Mouse (Mus musculus) neutrophil, adult 5-6 weeks (primary cell): ENCODE data around the gene Col4a3bp. TPM values are rescaled to one million over a fixed set of nuclear protein-coding genes. Genes with fewer than 3 reads are reported as not detected.

Experiments
- ATAC-seq: fragments of 151-379, 151-347 bp; 2 replicates; pipeline ENCODE4 v1.8.0; 2017; ENCODE audit warnings: mild to moderate bottlenecking, moderate TSS enrichment; ENCODE audit not compliant: insufficient number of reproducible peaks, poor library complexity, low FRiP score, severe bottlenecking; ENCODE audit errors: extremely low read depth
- total RNA-seq: library from RNA; stranded (forward); fragments of 200-1000 nt; gene quantifications from 2 replicates; pipeline ENCODE4 v1.2.3, GENCODE M21; 2017

Gene Col4a3bp
- total RNA-seq, 1 experiment from 2014 or later: 90.4 TPM

DNA sequence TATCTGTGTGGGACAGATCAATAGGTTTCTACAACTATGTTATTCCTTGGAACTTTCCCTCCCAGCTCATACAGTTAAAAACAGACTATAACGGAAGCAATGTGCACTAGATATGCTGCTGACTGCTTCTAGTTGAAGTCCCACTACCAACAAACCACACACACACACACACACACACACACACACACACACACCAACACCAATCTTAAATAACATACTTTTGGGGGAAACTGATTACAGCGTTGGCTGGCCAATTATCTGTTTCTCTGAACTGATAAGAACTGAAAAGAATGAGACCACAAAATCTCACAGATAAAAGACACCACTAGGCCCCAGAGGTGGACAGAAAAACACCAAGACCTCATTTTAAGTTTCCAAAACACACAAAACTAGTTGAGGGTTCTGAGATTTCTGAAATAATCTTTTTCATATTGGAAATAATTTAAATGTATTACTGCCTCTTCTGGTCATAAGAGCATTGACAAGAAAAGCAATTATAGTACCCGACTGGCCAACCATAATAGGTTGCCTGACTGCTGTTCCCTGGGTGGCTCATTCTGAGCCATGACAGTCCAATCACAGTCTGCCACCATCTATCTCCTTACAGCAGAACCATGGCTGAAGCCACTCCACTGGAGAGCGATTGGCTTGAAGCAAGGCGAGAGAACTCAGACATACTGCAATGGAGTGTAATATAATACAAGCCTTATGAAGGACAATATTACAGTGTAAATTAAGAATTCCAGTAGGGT is 5.4 kb upstream of the Col4a3bp start:
- ATAC-seq: no peak

DNA sequence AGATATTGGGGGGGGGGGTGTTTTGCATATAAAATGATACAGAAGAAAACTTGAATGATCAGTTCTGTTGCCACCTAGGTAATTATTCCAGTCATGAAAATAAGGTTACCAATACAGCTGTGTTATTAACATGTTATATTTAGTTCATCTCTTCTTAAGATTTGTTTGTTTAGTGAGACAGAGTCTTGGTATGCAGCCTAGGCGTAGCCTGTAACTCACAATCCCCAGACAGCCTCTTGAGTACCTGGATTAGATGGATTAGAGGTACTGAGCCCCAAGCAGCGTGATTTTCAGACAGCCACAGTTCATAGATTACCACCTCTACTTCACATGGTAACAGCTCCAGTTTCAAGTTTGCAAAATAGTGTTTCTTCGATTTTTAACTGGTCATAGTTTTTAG is 4.3 kb upstream of the Col4a3bp start:
- no peak for ATAC-seq

DNA sequence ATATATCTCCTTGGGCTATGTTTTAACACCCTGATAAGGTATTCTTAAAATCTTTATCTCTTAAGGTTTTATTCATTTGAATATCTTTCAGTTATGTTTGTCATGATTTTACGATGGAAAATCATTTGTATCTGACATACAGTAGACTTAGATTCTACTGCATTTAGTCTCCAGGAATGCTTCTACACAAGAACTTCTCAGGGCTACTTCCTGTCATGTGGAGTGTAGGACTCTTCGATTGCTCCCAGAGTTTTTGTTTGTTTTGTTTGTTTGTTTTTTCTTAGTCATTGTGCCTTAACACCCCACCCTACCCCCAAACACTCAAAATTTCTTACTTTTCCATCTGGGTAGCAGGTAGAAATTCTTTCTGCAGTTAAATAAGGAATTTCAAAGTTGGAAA is 1.0 kb upstream of the Col4a3bp start:
- no peak for ATAC-seq

DNA sequence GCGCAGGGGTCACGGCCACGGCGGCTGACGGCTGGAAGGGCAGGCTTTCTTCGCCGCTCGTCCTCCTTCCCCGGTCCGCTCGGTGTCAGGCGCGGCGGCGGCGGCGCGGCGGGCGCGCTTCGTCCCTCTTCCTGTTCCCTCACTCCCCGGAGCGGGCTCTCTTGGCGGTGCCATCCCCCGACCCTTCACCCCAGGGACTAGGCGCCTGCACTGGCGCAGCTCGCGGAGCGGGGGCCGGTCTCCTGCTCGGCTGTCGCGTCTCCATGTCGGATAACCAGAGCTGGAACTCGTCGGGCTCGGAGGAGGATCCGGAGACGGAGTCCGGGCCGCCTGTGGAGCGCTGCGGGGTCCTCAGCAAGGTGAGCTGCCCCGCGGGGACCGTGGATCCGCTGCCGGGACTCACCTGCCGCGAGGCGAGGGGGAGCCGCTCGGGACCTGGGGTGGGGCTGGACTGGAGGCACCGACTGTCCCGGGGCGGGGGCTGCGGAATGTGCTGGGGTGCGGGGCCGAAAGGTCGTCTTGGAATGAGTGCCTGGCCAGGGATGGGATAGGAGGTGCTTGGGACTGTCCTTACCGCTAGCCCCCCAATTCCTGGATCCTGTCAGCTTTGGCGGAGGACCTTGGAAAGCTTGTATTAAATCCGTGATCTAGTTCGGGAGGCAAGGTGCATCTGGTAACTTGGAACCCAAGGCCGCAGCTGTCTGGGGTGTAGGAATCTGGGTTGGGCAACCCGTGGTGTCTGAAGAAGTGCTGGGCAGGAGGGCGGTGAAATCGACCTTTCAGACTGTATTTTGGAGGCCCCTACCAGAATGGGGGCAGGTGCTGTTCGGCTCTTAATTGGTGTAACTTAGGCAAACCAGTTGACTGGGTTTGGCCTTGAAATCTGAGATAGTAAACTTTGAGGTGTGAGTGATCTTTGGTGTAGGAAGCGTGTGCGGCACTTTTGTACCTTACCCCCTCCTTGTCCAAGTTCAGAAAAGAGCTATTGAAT is 778 bp downstream of the Col4a3bp start:
- no peak for ATAC-seq

DNA sequence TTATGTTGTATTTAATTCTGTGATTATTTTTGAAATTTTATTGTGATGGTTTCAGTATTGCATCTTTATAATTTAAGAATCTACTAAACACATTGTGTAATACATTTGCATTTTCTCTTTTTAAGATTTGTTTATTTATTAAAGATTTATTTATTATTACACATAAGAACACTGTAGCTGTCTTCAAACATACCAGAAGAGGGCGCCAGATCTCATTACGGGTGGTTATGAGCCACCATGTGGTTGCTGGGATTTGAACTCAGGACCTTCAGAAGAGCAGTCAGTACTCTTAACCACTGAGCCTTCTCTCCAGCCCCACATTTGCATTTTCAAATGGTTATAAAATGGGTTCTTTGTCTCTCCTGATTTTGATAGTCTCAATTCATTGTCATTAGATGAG is 2.1 kb downstream of the Col4a3bp start:
- no peak for ATAC-seq

DNA sequence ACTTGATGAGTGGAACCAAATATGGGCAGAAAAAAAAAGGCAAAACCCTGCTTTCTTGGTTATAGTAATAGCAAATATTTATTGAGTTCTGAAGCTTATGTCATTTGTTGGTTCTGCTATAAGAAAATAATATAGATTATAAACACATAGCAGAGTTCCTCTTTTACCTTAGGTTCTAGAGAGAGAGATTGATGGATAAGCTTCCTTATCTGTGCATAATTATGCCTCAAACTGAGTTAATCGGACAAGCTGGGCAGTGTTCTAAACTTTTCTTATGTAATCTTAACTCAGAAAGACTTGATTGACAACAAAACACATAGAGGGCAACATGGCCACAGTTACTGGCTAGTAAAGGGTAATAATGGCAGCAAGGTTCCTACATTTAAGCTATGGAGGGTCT is 4.8 kb downstream of the Col4a3bp start:
- ATAC-seq: no peak

DNA sequence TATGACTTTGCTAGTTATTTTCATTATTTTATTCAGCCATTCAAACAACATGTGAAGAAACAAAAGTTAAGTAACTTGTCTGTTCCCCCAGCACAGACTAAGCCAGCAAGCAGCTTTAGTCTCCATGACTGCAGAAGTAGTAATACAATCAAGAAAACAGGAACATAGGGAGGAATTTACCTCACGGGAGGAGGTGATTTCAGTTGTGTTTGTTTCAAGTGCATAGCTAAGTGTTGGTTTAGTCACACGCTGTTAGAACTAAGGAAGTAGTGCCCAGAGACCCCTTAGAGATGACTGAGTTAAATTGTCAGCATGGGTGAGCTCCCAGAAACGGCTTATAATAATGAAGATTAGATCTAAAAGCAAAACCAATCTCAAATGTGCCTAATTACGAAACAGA is 5.5 kb downstream of the Col4a3bp start:
- 0 out of 2 replicates have a peak, but pooled peaks have one; percentile 16 for ATAC-seq

DNA sequence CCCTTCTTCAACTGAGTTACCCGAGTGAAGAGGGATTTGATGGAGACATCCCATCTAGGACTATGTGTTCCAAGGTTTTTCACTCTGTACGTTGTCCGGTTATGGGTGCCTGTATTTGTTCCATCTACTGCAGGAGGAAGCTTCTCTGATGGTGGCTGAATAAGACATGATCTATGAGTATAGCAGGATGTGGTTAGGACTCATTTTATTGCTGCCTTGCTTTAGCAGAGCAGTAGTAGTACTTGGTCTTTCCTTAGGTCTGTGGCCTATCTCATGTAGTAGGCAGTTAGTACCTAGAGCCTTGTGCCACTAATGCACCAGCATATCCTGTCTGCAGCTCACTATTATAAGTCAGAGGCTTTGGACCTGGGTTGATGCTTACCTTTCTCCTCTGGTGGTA is 12.7 kb downstream of the Col4a3bp start:
- ATAC-seq: no peak

DNA sequence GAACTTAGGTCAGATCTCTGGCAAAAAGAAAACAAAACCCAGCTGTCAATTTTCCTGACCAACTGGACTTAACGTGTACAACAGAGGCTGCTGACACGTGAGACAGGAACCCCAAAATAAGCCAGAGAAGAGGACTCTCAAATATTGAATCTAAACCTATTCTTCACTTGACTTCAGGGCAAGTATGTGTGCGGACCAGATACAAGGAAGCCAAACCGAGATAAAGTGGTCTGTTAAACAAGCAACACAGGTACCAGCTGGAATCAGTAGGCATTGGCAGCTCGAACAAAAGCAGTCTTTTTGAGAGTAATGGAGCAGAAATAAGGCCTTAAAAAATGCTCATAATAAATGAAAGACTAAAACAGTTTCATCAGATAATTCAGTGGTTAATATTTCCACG is 25.6 kb downstream of the Col4a3bp start:
- ATAC-seq: no peak

DNA sequence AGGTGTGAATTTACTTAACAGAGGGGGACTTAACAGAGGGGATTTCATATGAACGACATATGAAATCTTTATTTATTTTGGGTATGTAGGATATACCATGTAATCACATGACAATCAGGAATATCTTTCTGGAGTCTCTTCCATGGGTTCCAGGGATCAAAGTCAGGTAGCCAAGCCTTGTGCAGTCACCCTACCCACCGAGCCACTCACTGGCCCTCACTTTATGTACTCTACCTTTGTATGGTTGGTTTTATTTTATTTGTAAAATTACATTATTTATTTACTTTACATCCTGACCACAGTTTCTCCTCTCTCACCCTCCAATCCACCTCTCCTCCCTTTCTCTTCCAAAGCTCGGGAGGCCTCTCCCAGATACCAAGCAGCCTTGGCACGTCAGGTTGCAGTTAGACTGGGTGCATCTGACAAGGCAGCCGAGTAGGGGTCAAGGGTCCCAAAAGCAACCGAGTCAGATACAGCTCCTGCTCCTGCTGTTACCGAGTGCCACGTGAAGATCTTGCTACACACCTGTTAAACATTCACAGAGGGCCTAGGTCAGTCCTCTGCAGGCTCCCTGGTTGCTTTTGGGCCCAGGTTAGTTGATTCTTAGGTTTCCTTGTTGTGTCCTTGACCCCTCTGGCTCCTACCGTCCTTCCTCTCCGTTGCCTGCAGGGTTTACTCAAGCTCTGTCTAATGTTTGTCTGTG is 28.0 kb downstream of the Col4a3bp start:
- no peak for ATAC-seq

DNA sequence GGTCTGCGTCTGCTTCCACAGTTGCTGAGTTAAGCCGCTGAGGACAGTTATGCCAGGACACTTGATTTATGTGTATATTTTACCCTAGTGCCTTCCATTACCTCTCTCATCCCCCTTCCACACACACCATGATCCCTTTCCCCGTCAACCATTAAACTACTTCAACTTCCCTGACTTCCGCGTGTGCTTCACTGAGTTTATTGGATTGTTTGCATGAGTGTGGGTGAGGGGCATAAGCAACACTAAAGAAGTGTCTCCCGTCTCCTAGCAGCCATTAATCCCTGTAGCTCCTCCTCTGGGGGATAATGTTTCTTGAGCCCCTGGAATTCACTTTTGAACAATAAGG is 28.6 kb downstream of the Col4a3bp start:
- no peak for ATAC-seq

DNA sequence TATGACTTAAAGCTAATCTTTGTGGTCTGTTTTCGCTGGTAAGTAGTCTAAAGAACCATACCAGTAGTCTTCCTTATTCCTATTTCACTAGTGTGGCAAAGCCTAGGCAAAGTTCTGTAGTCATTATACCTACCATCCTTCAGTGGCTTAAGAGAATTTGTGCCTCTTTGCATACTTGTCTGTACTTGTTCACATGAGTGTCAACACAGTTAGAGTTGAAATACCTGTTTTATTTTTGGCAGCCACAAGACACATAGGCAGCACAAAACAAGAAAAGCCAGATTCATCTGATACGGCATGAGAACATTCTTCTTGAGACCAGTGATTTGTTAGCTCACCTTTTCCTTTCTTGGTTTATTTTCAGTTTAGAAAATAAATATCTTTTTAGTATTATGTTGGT is 31.8 kb downstream of the Col4a3bp start:
- no peak for ATAC-seq

DNA sequence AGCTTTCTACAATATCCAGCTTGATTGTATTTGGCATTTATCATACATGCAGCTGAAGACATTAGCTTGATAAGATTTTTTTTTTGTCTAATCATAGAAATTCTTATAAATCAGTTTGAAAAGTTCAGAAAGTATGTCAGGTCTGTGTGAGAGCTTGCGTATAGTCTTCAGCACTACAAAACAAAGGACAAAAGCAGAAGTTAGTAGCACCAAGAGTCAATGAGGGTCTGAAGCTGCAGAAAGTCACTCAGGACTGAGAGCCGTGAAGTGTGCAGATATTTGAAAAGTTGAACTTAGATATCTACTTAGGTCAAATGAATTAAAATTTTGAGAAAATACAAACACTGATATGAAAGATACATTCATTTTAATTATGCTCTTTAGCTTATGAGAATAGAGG is 36.7 kb downstream of the Col4a3bp start:
- ATAC-seq: no peak

DNA sequence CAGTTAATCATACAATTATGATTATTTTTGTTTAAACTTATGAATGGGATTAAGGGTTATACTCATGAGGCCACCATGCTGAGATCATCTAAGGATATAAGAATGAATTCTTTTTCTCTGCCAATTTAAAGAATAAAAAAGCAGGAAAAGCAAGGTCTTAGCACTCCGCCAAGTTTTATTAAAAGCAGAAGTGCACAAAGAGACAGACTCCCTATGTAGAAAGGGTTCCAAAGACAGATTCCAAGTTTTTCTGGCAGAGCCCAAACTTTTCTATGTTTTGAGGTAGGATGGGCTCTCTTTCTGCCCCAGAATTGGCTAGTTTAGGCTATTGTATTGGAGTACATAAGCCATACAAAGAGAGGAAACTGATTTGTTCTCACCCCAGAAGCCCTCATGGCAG is 37.6 kb downstream of the Col4a3bp start:
- no peak for ATAC-seq

DNA sequence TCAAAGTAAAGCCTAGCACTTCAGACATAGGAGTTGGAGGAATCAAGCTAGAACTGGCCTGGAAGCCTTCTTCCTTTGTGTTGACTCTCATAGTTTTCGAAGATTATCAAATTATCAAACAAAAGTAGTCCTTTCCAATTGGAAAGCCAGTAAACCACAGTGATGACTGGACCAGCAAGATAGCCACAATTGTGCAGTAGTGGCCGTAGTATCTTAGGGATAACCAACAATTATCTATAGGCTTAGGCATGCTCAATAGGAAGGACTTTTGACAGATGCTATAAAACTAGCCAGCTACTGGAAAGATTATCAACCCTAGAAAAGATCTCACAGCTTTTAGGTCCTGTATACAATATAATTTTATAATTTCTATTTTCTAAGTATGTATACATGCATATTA is 41.8 kb downstream of the Col4a3bp start:
- no peak for ATAC-seq

DNA sequence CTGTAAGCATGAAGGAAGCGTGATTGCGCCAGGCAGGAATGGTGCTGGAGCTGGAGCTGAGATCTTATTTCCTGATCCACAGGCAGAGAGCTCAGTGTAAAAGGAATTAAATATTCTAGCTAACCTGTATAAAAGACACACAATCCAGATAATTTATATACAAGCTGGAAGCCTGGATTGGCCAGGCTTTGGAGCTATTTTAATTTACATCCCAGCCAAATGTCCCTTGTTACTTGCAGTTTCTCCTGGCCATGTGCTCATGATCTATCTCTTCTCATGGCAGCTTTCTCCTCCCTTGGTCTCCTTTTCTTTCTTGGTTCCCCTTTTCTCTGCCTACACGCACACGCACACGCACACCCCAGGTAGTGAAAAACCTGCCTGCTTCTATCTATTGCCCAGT is 44.1 kb downstream of the Col4a3bp start:
- no peak for ATAC-seq

DNA sequence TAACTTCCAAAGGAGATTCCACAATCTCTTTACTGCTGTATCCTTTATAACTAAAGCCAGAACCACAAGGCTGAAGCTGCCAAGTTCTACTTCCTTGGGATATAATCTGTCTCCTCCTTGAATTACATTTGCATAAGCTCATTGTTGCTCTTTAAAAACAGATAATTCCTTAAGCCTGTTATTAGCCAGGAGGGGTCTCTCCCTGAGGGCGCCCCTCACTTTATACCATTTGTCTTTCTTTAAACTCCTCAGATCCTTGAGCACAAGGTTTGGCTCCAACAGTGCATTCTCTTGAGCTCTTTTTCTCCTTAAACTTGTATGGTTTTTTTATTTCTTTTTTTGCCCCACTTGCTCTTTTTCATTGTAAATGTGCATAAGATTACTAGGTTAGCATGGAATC is 46.2 kb downstream of the Col4a3bp start:
- ATAC-seq: no peak

DNA sequence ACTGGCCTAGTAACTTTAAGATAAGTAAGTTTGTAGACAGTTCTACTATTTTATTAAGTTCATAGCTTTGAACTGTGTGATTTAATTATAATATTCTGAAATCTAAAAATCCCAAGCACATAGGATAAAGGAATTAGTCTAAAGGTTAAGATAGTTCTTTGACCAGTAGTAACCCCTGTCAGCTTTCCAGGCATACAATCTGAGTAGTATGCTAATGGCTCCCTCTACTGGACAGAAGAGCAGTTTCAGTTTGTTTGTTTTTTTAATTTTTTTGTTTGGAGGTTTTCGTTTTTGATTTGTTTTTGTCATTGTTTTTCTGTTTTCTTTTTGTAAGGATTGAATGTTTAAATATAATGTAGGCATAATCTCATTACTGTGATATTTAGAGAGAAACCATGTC is 51.2 kb downstream of the Col4a3bp start:
- peak; percentile 67 for ATAC-seq

DNA sequence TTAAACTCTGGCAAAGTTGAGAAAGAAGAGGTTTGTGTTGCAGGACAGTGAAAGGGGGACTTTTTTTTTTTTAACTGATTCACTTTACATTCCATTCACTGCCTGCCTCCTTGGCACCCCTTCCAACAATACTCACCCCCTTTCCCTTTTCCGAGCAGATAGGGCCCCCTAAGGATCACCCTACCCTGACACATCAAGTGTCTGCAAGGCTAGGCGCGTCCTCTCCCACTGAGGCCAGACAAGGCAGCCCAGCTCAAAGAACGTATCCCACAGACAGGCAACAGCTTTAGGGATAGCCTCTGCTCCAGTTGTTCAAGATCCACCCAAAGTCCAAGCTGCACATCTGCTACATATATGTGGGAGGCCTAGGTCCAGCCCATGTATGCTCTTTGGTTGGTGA is 51.7 kb downstream of the Col4a3bp start:
- no peak for ATAC-seq

DNA sequence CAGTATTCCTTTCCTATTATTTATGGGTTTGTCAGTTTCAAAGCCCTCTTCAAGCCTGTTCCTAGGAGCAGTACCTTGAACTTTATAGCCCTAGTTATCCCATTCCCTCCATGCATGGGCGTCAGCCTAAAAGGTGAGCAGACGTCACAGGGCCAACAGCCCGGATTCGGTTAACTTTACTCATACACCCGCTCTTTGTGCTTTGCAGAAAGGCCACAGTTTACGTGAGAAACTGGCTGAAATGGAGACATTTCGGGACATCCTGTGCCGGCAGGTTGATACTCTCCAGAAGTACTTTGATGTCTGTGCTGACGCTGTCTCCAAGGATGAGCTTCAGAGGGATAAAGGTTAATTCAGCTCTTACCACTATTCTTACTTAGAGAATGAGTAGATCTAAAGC is 56.8 kb downstream of the Col4a3bp start:
- no peak for ATAC-seq
